Mouse (Mus musculus) E14TG2a.4 (cell line): ENCODE data around the gene Gm28035.

Experiments
- CTCF ChIP-seq: conservative IDR thresholded peaks from 2 replicates; pipeline ENCODE4 v1.5.1; 2014; ENCODE audit warnings: low read length
- NANOG ChIP-seq: IDR thresholded peaks from 2 replicates; pipeline ENCODE4 v1.6.1; 2014; ENCODE audit warnings: borderline replicate concordance, low read length, mixed read lengths

- TF ChIP-seq CTCF (no peak), NANOG (no peak)
Observed at GRCm38 (mm10) chr2:30256616-30257350, 16.4 kb downstream of the Gm28035 start.
